Comparison of ENCODE assay signal across 11 mouse cellular contexts in genomic region chr6:67014679-67015075, GRCm38 (mm10). TPM values are rescaled to one million over a fixed set of nuclear protein-coding genes. Genes with fewer than 3 reads are reported as not detected.
DNase-seq lines count a peak whose midpoint lies in the region; ATAC-seq and TF ChIP-seq lines count a peak whose summit lies in the region.
"Had no signal": no experiment of that assay in that cellular context is flagged by ENCODE, and none has a peak within 500 bp of the region (broad histone marks: within the 10 kb centered on the region; RNA-seq: fewer than 3 reads in every experiment).

No protein-coding gene starts in this region.

- no peak for TF ChIP-seq CTCF in liver, adult 2 months (IDR thresholded peaks at IDR 0.05; ENCODE audit: low read depth, low read length)

- H3K4me3 ChIP-seq in liver, adult 2 months (ENCODE audit: insufficient read depth, low read depth, low read length): no peak overlapping the region
- H3K4me3 ChIP-seq in forebrain, embryonic 15.5 days: no peak overlapping the region
- H3K4me3 ChIP-seq: midbrain, embryonic 13.5 days; neural tube, embryonic 15.5 days had no signal

- peaks cover 13% of the 10 kb centered on the region for H3K4me1 ChIP-seq in liver, adult 2 months (ENCODE audit: control insufficient read depth, insufficient read depth, low read length)
- H3K4me1 ChIP-seq in forebrain, embryonic 15.5 days: no peaks in the 10 kb centered on the region
- H3K4me1 ChIP-seq: midbrain, embryonic 13.5 days had no signal

- peaks cover 5% of the 10 kb centered on the region; the same call in 1 of the 2 replicates for H3K36me3 ChIP-seq in liver, adult 2 months (ENCODE audit: control insufficient read depth, insufficient read depth, low read length)
- no peaks in the 10 kb centered on the region for H3K36me3 ChIP-seq in forebrain, embryonic 15.5 days
- H3K36me3 ChIP-seq: midbrain, embryonic 13.5 days; neural tube, embryonic 15.5 days had no signal

- no peak overlapping the region for H3K4me2 ChIP-seq in forebrain, embryonic 15.5 days (replicated peaks)
- H3K4me2 ChIP-seq: midbrain, embryonic 13.5 days; neural tube, embryonic 15.5 days had no signal

- TF ChIP-seq POLR2A in liver, adult 2 months (IDR thresholded peaks at IDR 0.05; ENCODE audit: extremely low read depth, insufficient read depth, low read length): no peak

- H3K27ac ChIP-seq in liver, adult 2 months (replicated peaks; ENCODE audit: insufficient read depth, low read depth, low read length): peak overlapping the region; percentile 96
- H3K27ac ChIP-seq in forebrain, embryonic 15.5 days (replicated peaks): no peak overlapping the region
- H3K27ac ChIP-seq: midbrain, embryonic 13.5 days; neural tube, embryonic 15.5 days had no signal

- 46% methylated on average over 1 of the region's 1 CpGs for WGBS in liver, adult 2 months
- 93% methylated on average over 1 of the region's 1 CpGs for WGBS in forebrain, embryonic 15.5 days

- no peak for ATAC-seq in forebrain, embryonic 15.5 days (replicated peaks)
- ATAC-seq: midbrain, embryonic 13.5 days had no signal

- peak; percentile 67 for DNase-seq in adrenal gland, adult 2 months
- DNase-seq in adrenal gland, adult 8-10 months: no peak
- DNase-seq in right cerebral cortex, adult 18-20 months: peak; percentile 40
- DNase-seq in right cerebral cortex, postnatal 14 days: no peak
- peak; percentile 98 for DNase-seq in liver, adult 2 months (ENCODE audit: extremely low read depth, low read depth, low spot score)
- no peak for DNase-seq in embryo, embryonic 11 days
- DNase-seq in embryo, embryonic 10.5 days (ENCODE audit: low spot score): no peak
- DNase-seq: B cell, adult 2 months had no signal

- no peaks in the 10 kb centered on the region for H3K9me3 ChIP-seq in forebrain, embryonic 15.5 days
- H3K9me3 ChIP-seq: midbrain, embryonic 13.5 days; neural tube, embryonic 15.5 days had no signal

- peak overlapping the region; percentile 28; the same call in 1 of the 2 replicates for H3K9ac ChIP-seq in liver, adult 2 months (ENCODE audit: low read depth, low read length)
- H3K9ac ChIP-seq in forebrain, embryonic 15.5 days (replicated peaks): no peak overlapping the region
- H3K9ac ChIP-seq: midbrain, embryonic 13.5 days; neural tube, embryonic 15.5 days had no signal

- H3K27me3 ChIP-seq in liver, adult 2 months (ENCODE audit: control insufficient read depth, insufficient read depth, low read length): no peaks in the 10 kb centered on the region
- no peaks in the 10 kb centered on the region for H3K27me3 ChIP-seq in forebrain, embryonic 15.5 days
- H3K27me3 ChIP-seq: midbrain, embryonic 13.5 days; neural tube, embryonic 15.5 days had no signal

- H3K79me2 ChIP-seq in liver, adult 2 months (ENCODE audit: control insufficient read depth, insufficient read depth, low read length): no peaks in the 10 kb centered on the region

RNA-seq across cellular contexts. Expression of gene Gadd45a, which starts 22.6 kb away (rescaled TPM):
- total RNA-seq in adrenal gland, adult 2 months (2021): 10 to 100 TPM; 15.3 to 51.4 TPM
- 77.3 and 93.9 TPM in 2 replicates for polyA plus RNA-seq in adrenal gland, adult 2 months (2012; rRNA removed)
- total RNA-seq in adrenal gland, adult 8-10 months (2022): 10 to 100 TPM; 16.4 to 36.1 (median 22.2) TPM
- total RNA-seq in liver, adult 2 months (2014; rRNA removed): 5.3 and 7.1 TPM in 2 replicates
- 13.1 and 15.5 TPM in 2 replicates for polyA plus RNA-seq in liver, adult 2 months (2012; rRNA removed)
- polyA plus RNA-seq in forebrain, embryonic 15.5 days (2015; fragmentation: Nextera tagmentation; extraction: Ambion mirVana): 9.7 and 10.9 TPM in 2 replicates

Comparison
In these comparisons a context has a peak if more than half of its experiments do, and no peak if none do; other contexts are left out.
1. DNase-seq: peak in adrenal gland, adult 2 months (single experiment), right cerebral cortex, adult 18-20 months (single experiment) and liver, adult 2 months (single experiment); none in adrenal gland, adult 8-10 months (single experiment), right cerebral cortex, postnatal 14 days (single experiment), embryo, embryonic 11 days (single experiment) and embryo, embryonic 10.5 days (single experiment).